Mouse (Mus musculus) forebrain, embryonic 12.5 days (tissue): ENCODE results near the gene Xylt1. TPM values are rescaled to one million over a fixed set of nuclear protein-coding genes. Genes with fewer than 3 reads are reported as not detected.

Source experiments
- ATAC-seq: fragments of 200-750 bp; cut with Nextera tagmentation; 2 replicates; pipeline ENCODE4 v1.8.0; 2017; ENCODE audit warnings: moderate TSS enrichment; ENCODE audit not compliant: low FRiP score
- H3K27ac ChIP-seq: fragments of 300-500 bp; sonication (generic); 2 replicates; pipeline ENCODE4 v1.5.1; 2016; ENCODE audit warnings: mild to moderate bottlenecking
- H3K27me3 ChIP-seq: fragments of 300-500 bp; sonication (generic); 2 replicates; pipeline ENCODE4 v1.6.1; 2016; ENCODE audit warnings: mild to moderate bottlenecking
- H3K36me3 ChIP-seq: fragments of 300-500 bp; sonication (generic); replicated peaks from 2 replicates; pipeline ENCODE4 v1.6.1; 2016; ENCODE audit warnings: mild to moderate bottlenecking
- H3K4me1 ChIP-seq: fragments of 300-500 bp; sonication (generic); 2 replicates; pipeline ENCODE4 v1.6.1; 2016
- H3K4me2 ChIP-seq: fragments of 300-500 bp; sonication (generic); 2 replicates; pipeline ENCODE4 v1.6.1; 2016; ENCODE audit warnings: mild to moderate bottlenecking, moderate library complexity
- H3K4me3 ChIP-seq: fragments of 300-500 bp; sonication (generic); replicated peaks from 2 replicates; pipeline ENCODE4 v1.5.1; 2016; ENCODE audit warnings: mild to moderate bottlenecking
- H3K9ac ChIP-seq: fragments of 300-500 bp; sonication (generic); 2 replicates; pipeline ENCODE4 v1.6.1; 2016; ENCODE audit warnings: mild to moderate bottlenecking
- H3K9me3 ChIP-seq: fragments of 300-500 bp; sonication (generic); 2 replicates; pipeline ENCODE4 v1.6.1; 2016
- WGBS: fragments of 180-500 bp; shearing (Covaris S2); methylation state at CpG from one replicate; pipeline ENCODE4 v1.1.7; 2016; 5-methylcytosine and 5-hydroxymethylcytosine counted together
- polyA plus RNA-seq: library from polyadenylated mRNA; unstranded; fragments of >200 nt; fragmentation: Nextera tagmentation; extraction: Ambion mirVana; gene quantifications from 2 replicates; pipeline ENCODE4 v1.2.1, GENCODE M21; 2016

Gene Xylt1
- polyA plus RNA-seq, 1 experiment from 2014 or later: 5.0 TPM

DNA sequence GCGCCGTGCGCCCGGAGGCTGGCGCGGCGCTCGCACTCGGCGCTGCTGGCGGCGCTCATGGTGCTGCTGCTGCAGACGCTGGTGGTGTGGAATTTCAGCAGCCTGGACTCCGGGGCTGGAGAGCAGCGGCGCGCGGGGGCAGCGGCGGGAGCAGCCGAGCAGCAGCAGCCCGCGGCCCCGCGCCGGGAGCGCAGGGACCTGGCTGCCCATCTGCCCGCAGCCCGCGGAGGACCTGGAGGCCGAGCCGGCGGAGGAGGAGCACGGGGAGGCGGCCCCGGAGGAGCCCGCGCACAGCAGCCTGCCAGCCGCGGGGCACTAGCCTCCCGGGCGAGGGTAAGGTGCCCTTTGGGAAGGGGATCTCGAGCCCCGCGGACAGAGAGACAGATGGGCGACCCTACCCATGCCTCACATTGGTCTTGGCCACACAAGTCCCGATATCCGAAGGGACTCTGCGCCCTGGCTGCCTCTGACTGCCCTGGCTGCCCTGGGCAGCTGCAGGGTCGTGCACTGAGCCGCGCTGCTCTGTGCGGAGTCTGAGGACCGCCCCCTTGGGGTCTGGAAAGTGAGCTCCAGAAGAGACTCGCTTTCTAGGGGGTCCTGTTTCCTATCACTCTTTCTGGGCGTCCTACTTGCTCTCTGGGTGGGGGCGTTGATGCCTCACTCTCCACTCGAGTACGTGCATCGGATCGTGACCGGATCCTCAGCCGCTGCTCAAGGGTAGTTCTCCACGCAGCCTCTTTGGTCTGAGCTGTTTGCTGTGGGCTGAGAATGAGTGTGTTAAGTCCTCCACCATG is 606 bp downstream of the Xylt1 start:
- Histone ChIP-seq H3K9me3 (no peaks in the 10 kb centered on the region), H3K9ac (peak overlapping the region; percentile 89), H3K4me2 (peak overlapping the region; percentile 79), H3K27ac (peak overlapping the region; percentile 79), H3K4me3 (peak overlapping the region; percentile 91), H3K4me1 (peaks cover 39% of the 10 kb centered on the region), H3K36me3 (0 out of 2 replicates have a peak, but pooled peaks cover 1% of the 10 kb centered on the region), H3K27me3 (peaks cover 9% of the 10 kb centered on the region)
- WGBS: under 1% methylated on average over 54 of the region's 64 CpGs
- ATAC-seq: peak; percentile 72

DNA sequence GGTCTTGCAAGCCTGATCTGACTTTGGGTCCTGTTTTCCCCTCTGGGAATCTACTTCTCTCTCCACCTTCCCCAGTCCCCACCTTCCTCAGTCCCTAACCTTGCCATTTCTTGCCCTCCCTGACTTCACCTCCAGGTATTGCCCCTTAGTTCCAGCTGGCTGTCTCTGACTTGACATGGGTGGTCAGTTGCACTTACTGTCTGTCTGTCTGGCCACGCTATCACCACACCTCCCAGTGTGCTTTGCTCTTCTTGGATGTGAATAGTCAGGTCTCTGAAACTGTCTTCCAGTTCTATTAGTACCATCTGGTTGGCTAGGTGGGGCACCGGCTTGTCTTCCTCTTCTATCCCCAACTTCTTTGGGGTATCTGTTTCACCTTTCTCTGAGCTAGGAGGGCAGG is 1.2 kb downstream of the Xylt1 start:
- Histone ChIP-seq H3K9ac (peak overlapping the region; percentile 89), H3K4me2 (peak overlapping the region; percentile 79), H3K27ac (no peak overlapping the region), H3K4me1 (peaks cover 39% of the 10 kb centered on the region), H3K27me3 (peaks cover 9% of the 10 kb centered on the region), H3K36me3 (0 out of 2 replicates have a peak, but pooled peaks cover 7% of the 10 kb centered on the region), H3K9me3 (no peaks in the 10 kb centered on the region), H3K4me3 (peak overlapping the region; percentile 91)
- WGBS: 32% methylated on average over 2 of the region's 2 CpGs
- ATAC-seq: no peak

DNA sequence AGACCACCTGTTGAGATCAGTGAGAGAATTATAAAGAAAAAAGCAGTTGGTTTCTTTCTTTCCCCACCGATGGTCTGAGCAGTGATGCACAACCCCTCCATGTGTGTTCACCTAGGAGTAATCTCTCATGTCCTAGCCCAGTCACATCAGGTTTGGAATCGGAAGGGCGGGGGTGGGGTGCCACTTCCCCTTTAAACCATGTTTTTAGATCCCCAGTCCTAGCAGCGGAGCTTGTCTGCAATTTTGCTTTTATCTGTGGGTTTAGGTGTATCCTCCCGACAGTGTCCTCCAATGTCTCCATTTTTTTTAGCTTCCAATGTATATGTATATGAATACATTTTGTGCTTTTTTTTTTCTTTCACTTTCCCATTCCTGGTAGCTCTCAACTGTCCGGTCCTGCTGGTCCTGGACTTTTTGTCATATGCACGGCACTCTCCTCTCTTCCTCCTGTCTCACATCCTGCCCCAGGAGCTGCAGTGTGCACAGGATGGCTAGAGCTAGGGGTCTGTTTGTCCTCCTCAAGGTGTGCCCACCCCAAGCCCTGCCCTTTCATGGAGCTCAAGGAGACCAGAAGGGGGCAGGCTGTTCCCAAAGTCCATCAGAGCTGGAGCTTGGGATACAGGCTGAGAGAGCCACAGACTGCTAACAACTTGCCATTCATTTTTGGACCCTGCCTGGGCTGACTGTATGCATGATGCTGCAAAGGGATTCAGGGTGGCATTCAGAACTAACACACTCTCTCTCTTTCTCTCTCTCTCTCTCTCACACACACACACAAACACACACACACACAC is 2.6 kb downstream of the Xylt1 start:
- Histone ChIP-seq H3K4me3 (peak overlapping the region; percentile 91), H3K9me3 (no peaks in the 10 kb centered on the region), H3K27me3 (peaks cover 9% of the 10 kb centered on the region), H3K4me2 (peak overlapping the region; percentile 79), H3K36me3 (0 out of 2 replicates have a peak, but pooled peaks cover 7% of the 10 kb centered on the region), H3K27ac (no peak overlapping the region), H3K4me1 (peaks cover 39% of the 10 kb centered on the region), H3K9ac (peak overlapping the region; percentile 89; the same call in 1 of the 2 replicates)
- no peak for ATAC-seq
- 63% methylated on average over 7 of the region's 7 CpGs for WGBS

DNA sequence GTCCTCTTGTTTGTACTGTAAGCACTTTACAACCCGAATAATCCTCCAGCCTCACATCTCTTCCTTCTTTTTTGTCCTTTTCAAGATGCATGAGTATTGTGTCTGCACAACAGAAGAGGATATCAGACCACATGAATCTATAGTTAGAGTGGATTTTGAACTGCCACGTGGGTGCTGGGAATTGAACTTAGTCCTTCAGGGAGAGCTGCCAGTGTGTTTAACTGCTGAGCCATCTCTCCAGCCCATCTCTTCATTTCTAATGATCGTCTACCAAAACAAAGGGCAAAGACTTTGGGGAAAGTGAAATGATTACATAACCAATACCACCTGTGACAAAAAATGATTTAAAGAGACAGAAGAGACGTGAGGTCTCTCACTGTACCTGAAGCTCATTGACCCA is 5.6 kb downstream of the Xylt1 start:
- Histone ChIP-seq H3K4me2 (no peak overlapping the region), H3K9ac (no peak overlapping the region), H3K9me3 (no peaks in the 10 kb centered on the region), H3K36me3 (peaks cover 12% of the 10 kb centered on the region; the same call in 1 of the 2 replicates), H3K27ac (no peak overlapping the region), H3K4me1 (peaks cover 34% of the 10 kb centered on the region), H3K27me3 (no peaks in the 10 kb centered on the region), H3K4me3 (no peak overlapping the region)
- no peak for ATAC-seq
- WGBS: 85% methylated on average over 4 of the region's 4 CpGs

DNA sequence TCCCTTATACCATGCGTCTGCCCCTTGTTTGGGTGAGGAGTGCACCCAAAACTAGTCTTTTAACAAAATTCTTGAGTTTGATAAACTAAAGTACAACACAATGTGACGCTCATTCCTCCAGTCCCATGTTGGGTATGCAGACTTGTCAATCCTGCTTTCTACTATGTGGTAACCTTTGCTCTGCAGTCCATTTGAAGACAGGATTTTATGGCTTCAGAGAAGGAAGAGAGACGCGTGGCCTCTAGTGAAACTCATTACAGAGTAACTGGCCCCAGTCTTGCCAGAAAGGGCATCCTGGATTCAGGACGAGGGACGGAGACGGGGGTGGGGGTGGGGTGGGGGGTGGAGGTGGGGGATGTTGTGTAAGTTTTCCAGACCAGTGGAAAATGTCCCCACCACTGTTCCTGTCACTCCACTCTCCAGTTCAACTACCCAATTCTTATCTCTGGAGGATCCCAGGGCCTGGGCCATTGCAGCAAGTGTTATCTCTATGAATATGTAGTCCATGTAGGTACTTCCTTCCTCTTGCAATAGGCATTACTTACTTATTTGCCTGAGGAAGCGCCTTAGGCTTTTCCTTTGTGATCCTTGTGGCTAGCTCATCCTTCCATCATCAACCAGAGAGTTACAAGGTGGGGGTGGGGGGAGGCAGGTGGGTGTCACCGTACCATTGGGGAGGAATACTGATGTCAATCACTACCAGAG is 7.7 kb downstream of the Xylt1 start:
- Histone ChIP-seq H3K4me2 (no peak overlapping the region), H3K27ac (no peak overlapping the region), H3K4me3 (no peak overlapping the region), H3K9me3 (no peaks in the 10 kb centered on the region), H3K4me1 (peaks cover 24% of the 10 kb centered on the region), H3K9ac (no peak overlapping the region), H3K36me3 (peaks cover 12% of the 10 kb centered on the region; the same call in 1 of the 2 replicates), H3K27me3 (no peaks in the 10 kb centered on the region)
- ATAC-seq: no peak
- WGBS: 95% methylated on average over 9 of the region's 9 CpGs

DNA sequence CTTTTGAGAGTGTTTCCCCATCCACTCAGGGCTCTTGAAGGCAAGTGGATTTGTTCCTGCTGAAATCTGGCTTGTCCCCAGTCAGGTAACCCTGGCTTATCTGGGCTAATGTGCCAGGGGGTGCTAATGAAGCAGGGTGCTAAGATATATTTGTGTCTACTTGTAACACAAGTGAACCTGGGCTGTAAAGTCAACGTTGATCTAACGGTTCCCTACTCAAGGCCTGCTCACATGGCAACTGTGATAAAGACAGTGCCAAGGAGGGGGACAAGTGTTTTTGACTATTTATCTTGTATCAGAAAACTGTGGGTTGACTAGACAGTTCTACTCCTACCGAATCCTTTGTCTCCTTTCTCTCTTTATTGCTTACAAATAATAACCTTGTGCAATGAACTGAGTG is 8.3 kb downstream of the Xylt1 start:
- no peak for ATAC-seq
- Histone ChIP-seq H3K4me2 (no peak overlapping the region), H3K4me3 (no peak overlapping the region), H3K9me3 (no peaks in the 10 kb centered on the region), H3K36me3 (peaks cover 12% of the 10 kb centered on the region; the same call in 1 of the 2 replicates), H3K9ac (no peak overlapping the region), H3K4me1 (peaks cover 18% of the 10 kb centered on the region), H3K27ac (no peak overlapping the region), H3K27me3 (no peaks in the 10 kb centered on the region)
- 92% methylated on average over 3 of the region's 3 CpGs for WGBS

DNA sequence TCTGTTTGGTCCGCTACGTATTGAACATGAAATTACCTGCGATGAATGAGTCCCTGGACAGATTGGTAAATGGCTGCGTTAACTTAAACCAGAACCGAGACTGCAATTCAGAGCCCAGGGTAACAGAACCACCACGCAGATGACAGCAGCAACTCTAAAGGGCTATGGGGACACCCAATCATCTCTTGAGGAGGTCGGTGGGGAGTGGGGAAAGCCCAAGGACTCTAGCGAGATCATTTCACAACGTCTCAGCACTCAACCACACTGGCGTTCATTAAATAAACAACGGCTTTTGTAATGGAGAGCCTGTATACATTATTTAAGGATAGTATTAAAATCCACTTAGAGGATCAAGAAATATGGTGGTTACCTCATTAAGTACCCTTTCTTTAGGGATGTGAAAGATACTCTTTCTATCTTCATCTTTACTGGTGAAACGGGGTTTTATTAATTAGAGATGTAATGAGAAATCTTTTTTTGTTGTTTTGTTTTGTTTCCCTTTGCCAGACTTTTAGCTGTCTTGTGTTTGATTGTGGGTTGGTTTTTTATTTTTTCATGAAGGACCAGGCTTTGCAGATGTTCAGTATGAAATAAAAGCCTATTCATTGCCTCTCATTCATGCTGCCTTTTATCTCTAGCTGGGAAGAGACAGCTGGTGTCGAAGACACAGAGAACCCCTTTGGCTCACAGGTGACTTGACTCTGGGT is 12.2 kb downstream of the Xylt1 start:
- no peak for ATAC-seq
- H3K27ac ChIP-seq: no peak overlapping the region
- no peaks in the 10 kb centered on the region for H3K9me3 ChIP-seq
- no peak overlapping the region for H3K4me3 ChIP-seq
- H3K4me1 ChIP-seq: peaks cover 11% of the 10 kb centered on the region; the same call in 1 of the 2 replicates
- no peak overlapping the region for H3K4me2 ChIP-seq
- WGBS: 68% methylated on average over 13 of the region's 13 CpGs
- peaks cover 4% of the 10 kb centered on the region; the same call in 1 of the 2 replicates for H3K36me3 ChIP-seq
- no peak overlapping the region for H3K9ac ChIP-seq
- H3K27me3 ChIP-seq: no peaks in the 10 kb centered on the region

DNA sequence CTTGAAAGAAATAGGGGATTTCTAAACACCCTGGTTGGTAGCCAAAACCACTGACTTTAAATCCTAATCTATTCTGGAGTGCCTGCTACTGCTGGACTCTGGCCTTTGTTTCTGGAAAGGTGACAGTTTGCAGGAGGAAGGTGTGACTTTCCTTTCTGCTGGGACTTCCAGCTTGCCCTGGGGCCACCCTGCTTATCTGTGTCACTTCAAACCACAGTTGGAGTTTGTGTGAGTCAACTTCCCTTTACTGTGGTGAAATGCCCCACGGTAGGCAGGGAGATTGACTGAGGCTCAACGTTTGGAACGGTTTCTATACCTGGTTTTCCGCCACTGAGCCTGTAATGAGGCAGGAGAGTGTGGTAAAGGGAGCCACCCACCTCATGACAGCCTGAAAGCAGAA is 13.2 kb downstream of the Xylt1 start:
- H3K9ac ChIP-seq: no peak overlapping the region
- H3K4me1 ChIP-seq: peaks cover 11% of the 10 kb centered on the region; the same call in 1 of the 2 replicates
- WGBS: 87% methylated on average over 4 of the region's 4 CpGs
- no peak for ATAC-seq
- no peak overlapping the region for H3K27ac ChIP-seq
- no peak overlapping the region for H3K4me3 ChIP-seq
- H3K36me3 ChIP-seq: peaks cover 4% of the 10 kb centered on the region; the same call in 1 of the 2 replicates
- H3K9me3 ChIP-seq: 0 out of 2 replicates have a peak, but pooled peaks cover 3% of the 10 kb centered on the region
- H3K27me3 ChIP-seq: no peaks in the 10 kb centered on the region
- H3K4me2 ChIP-seq: no peak overlapping the region

DNA sequence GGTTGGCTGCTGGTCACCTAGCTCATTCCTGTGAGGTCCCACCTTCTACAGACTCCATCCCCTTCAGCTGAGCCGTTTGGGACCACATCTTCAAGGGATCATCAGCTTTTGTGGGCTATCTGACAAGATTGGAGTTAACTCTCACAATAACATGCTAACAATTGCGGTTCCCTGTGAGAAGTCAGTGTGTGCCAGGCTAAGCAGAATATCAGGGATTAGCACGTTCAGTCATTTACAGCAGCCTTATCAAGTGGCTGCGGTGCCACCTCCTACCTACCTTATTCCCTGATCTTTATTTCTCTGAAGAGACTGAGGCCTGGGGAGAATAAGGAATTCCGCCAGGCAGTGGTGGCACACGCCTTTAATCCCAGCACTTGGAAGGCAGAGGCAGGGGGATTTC is 13.6 kb downstream of the Xylt1 start:
- Histone ChIP-seq H3K4me3 (no peak overlapping the region), H3K27me3 (no peaks in the 10 kb centered on the region), H3K4me2 (no peak overlapping the region), H3K36me3 (peaks cover 4% of the 10 kb centered on the region; the same call in 1 of the 2 replicates), H3K4me1 (peaks cover 11% of the 10 kb centered on the region; the same call in 1 of the 2 replicates), H3K9ac (no peak overlapping the region), H3K27ac (no peak overlapping the region), H3K9me3 (0 out of 2 replicates have a peak, but pooled peaks cover 3% of the 10 kb centered on the region)
- no peak for ATAC-seq
- 96% methylated on average over 6 of the region's 6 CpGs for WGBS

DNA sequence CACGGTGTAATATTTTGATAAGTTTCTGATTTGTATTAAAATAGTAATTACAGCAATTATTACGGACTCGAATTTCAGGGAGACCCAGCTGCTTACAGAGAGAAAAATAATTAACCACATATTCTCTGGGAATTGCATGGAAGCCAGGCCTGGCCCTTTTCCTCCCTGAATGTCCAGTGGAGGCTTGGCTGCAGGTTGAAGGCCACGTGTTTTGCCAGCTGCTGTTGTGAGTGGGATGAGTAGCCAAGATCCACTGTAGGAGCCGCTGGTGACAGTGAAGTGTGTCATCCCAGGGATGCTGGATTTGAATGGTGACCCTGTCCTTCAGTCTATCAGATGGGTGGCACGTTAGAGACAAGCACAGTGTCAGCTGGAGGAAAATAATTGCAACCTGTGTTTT is 14.7 kb downstream of the Xylt1 start:
- 0 out of 2 replicates have a peak, but pooled peaks cover 3% of the 10 kb centered on the region for H3K9me3 ChIP-seq
- WGBS: 76% methylated on average over 6 of the region's 6 CpGs
- no peak overlapping the region for H3K9ac ChIP-seq
- H3K4me1 ChIP-seq: peaks cover 11% of the 10 kb centered on the region; the same call in 1 of the 2 replicates
- no peak for ATAC-seq
- no peak overlapping the region for H3K4me2 ChIP-seq
- H3K27ac ChIP-seq: no peak overlapping the region
- H3K27me3 ChIP-seq: no peaks in the 10 kb centered on the region
- H3K36me3 ChIP-seq: no peaks in the 10 kb centered on the region; the same call in 1 of the 2 replicates
- H3K4me3 ChIP-seq: no peak overlapping the region

DNA sequence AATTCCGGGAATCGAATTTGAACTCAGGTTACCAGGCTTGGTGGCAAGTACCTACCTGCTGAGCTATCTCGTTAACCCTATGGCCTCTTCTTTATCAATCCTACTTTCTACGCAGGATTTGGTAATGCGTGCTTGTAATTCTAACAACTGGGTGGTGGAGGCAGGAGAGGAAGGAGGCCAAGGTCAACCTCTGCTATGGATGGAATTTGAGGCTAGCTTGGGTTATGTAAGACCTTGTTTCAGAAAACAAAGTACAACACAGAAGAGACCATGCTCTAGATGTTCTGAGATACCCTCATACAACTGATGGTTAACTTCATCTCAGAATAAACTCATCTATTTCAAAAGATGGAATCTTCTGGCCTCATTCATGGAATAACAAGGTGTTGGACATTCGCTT is 17.1 kb downstream of the Xylt1 start:
- no peak for ATAC-seq
- H3K4me1 ChIP-seq: peaks cover 12% of the 10 kb centered on the region; the same call in 1 of the 2 replicates

More for the DNA sequence above, 17.1 kb downstream of the Xylt1 start:
- Histone ChIP-seq H3K36me3 (no peaks in the 10 kb centered on the region; the same call in 1 of the 2 replicates), H3K27me3 (no peaks in the 10 kb centered on the region), H3K4me2 (no peak overlapping the region), H3K9me3 (0 out of 2 replicates have a peak, but pooled peaks cover 3% of the 10 kb centered on the region), H3K4me3 (no peak overlapping the region), H3K9ac (no peak overlapping the region), H3K27ac (no peak overlapping the region)
- 86% methylated on average over 6 of the region's 6 CpGs for WGBS
